Mouse (Mus musculus): ENCODE measurements at regions not wholly inside any gene's neighbourhood (a gene's known extent, or its start where the extent isn't known, plus 50 kb on each side); places are given as distances from the start of the nearest gene placed in this dataset.

- no peak for TF ChIP-seq POLR2A (IDR thresholded peaks at IDR 0.05; ENCODE audit: insufficient read length, low read depth)
- TF ChIP-seq E2F4 (IDR thresholded peaks at IDR 0.05; ENCODE audit: insufficient read depth), result no peak
- no peak for TF ChIP-seq POLR2AphosphoS2 (IDR thresholded peaks at IDR 0.05; ENCODE audit: insufficient read length, low read depth)
- TF ChIP-seq MAX (IDR thresholded peaks at IDR 0.05; ENCODE audit: low read depth), result no peak
- TF ChIP-seq MYOG (IDR thresholded peaks at IDR 0.05; ENCODE audit: control insufficient read depth in 1 of 3, insufficient read depth in 1 of 3, insufficient read length in 2 of 3, low read depth in 2 of 3), result no peak
- TF ChIP-seq MYOD1 (IDR thresholded peaks at IDR 0.05; ENCODE audit: control insufficient read depth in 1 of 3, insufficient read length in 2 of 3, low read depth in 2 of 3), result no peak
- TF ChIP-seq REST (IDR thresholded peaks at IDR 0.05; ENCODE audit: insufficient read depth, insufficient read length), result no peak
- no peak for TF ChIP-seq TCF12 (IDR thresholded peaks at IDR 0.05; ENCODE audit: insufficient read depth, poor library complexity, severe bottlenecking)
- no peak for TF ChIP-seq SRF (IDR thresholded peaks at IDR 0.05; ENCODE audit: control insufficient read depth, insufficient read length, low read depth)
Measured at GRCm38 (mm10) chr4:9769633-9770205, 1104.6 kb upstream of the 2610301B20Rik start.

Data from myocyte (in vitro differentiated cells).